Mouse (Mus musculus): ENCODE data around the gene Phlda1.
"Not testable (repeated sequence)": the region's sequence is repeated elsewhere in the genome, so short reads cannot be mapped to it uniquely, and the experiment has no call there.

The Phlda1 gene

DNA sequence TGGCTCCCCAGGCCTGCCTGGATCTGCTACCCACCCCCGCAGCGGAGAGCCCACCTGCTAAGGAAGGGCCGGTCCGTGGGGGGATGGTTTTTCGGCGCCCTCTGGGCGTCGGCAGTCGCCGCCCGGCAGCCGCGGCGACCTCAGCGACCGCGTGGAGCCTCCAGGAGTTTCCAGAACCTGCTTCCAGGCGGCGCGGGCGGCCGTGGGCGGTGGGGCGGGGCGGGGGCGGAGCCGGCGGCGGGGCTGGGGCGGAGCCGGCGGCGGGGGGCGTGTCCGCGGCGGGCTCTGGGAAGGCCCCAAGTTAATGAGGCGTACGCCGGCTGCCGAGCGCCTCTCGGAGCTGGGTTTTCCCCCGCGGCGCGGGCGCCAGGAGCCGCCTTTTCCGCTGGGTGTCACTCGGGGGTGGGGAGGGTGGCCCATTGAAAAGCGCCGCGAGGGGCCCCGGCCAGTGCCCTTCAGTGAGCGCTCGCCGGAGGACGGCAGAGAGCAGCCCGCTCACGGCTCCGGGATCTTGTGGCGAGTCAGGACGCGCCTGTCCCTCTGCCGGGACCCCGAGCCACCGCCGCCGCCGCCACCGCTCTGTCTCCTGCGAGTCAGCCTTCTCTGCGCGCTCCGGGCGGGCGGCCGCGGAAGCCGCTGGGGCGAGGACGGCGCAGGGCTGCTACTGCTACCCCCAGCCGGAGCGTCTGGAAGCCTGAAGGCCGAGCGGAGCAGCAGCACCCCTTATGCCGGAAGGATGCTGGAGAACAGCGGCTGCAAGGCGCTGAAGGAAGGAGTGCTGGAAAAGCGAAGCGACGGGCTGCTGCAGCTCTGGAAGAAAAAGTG, at the start of gene Phlda1:
Phlda1 (plus strand) TSS at position 186 of the 825 bp plus-strand sequence.
- DNase-seq (ENCODE audit: low read depth, low spot score): peak; percentile 83

DNA sequence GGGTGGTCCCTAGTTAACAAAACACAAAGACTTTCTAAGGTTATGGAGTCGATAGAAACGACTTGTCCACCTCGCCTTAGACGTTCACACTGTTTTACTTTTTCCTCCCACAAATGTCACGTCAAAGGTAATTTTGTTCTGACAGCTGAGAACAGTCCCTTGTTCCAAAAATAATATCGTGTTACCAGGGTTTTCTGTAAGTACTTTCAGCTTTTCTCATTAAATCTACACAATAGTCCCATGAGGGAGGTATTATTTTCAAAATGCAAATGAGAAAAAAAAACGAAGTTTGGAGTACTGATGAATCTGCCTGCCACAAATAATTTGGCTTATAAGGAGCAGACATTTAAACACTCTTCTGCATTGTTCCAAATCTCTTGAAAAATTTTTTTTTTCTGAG, 48.0 kb upstream of the Phlda1 start:
- no peak for DNase-seq (ENCODE audit: low read depth, low spot score)

DNA sequence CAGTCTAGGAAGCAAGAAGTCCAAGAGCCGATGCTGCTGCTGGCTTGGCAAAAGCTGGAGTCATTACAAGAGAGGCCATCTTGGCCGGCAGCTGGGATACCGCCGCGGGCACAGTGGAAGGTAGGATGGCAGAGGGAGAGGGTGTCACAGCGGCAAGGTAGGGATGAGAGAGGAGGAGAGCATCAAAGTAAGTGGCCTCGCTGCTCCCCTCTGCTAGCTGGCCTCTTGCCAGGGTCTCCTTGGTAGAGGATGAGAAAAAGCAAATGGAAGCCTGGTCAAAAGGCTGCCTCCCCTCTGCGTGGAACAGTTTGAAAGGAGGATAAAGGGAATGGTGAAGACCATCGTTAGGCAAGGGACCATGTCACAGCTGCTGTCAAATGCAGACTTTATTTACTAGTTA, 47.0 kb upstream of the Phlda1 start:
- DNase-seq (ENCODE audit: low read depth, low spot score): no peak

DNA sequence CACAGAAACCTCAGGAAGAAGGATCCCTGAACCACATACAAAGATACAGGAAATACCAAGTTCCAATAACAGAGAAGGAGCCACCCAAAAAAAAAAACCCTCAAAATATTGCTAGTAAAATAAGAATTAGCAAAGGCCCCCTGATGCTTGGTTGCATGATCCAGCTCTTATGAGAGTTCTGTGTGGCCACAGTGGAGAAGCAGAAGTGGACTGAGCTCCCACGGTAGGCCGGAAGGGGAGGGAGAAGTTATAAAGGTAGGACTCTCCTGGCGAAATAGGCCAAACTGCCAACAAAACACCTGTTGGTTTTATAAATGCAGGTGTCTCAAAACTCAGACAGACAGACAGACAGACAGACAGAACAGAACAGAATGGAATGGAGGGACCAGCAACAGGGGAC, 46.2 kb upstream of the Phlda1 start:
- DNase-seq (ENCODE audit: low read depth, low spot score): no peak

DNA sequence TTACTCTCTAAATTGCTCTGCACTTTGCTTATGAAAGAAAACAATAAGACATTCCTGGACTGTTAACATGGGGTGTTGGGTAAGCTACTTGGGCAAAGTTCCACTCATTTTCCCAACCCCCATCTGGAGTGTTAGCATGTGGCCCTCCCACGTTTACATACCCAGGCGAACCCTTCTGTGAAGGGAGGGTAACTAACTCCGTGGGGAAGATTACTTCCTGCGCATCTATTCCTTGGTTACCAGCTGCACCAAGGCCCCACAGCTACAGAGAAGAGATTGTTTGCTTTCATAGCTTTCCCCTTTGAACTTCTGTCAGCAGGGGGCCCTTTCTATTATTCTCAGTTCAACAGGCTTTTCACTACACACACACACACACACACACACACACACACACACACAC, 45.7 kb upstream of the Phlda1 start:
- no peak for DNase-seq (ENCODE audit: low read depth, low spot score)

DNA sequence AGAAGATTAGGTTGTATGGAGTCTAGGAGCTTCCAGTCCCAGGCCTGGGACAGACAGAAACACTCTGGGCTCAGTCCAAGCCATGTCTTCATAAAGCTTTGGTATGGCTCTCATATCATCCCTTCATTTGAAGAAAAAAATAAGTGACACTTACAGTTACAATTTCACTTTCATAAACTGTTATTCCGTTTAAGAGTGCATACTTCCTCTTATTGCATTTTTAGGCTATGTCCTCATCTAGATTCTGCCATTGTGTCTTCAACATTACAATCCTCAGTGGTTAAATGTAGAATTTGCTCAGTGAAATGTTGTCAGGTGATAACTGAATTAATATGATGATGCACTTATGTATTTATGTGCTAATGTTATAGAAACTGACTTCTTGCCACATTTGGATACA, 41.3 kb upstream of the Phlda1 start:
- DNase-seq (ENCODE audit: low read depth, low spot score): no peak

DNA sequence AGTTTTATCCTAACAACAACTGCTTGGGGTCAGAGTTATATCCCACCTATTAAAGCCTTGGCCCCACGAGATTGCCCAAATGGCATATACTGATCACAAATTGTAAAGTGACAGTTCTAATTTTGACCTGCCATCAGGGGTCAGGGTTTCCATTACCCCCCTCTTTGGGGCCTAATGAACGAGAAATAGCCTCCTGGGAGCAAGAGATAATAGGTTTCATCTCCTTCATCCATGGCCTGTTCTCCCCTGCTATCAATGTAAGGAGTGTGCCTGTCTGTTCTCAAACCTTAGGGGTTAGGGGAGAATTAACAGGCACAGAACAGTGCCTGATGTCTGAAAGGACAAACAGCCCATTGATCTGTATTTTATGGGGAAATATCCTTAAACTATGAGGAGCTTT, 40.7 kb upstream of the Phlda1 start:
- no peak for DNase-seq (ENCODE audit: low read depth, low spot score)

DNA sequence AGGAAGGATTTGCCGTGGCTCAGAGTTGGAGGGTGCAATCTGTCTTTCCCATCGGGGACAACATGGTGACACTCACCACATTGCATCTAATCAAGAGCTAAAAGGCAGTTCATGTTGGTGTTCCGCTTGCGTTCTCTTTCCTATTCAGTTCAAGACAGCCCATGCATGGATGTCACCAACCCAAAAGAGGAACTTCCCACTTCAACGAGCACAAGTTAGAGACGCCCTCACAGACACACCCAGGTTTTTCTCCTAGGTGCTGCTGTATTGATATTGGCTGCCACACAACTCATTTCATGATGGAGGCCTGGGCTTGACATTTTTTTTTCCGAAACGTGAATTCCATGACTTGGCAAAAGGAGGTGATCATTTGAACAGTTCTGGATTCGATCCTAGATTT, 34.9 kb upstream of the Phlda1 start:
- no peak for DNase-seq (ENCODE audit: low read depth, low spot score)

DNA sequence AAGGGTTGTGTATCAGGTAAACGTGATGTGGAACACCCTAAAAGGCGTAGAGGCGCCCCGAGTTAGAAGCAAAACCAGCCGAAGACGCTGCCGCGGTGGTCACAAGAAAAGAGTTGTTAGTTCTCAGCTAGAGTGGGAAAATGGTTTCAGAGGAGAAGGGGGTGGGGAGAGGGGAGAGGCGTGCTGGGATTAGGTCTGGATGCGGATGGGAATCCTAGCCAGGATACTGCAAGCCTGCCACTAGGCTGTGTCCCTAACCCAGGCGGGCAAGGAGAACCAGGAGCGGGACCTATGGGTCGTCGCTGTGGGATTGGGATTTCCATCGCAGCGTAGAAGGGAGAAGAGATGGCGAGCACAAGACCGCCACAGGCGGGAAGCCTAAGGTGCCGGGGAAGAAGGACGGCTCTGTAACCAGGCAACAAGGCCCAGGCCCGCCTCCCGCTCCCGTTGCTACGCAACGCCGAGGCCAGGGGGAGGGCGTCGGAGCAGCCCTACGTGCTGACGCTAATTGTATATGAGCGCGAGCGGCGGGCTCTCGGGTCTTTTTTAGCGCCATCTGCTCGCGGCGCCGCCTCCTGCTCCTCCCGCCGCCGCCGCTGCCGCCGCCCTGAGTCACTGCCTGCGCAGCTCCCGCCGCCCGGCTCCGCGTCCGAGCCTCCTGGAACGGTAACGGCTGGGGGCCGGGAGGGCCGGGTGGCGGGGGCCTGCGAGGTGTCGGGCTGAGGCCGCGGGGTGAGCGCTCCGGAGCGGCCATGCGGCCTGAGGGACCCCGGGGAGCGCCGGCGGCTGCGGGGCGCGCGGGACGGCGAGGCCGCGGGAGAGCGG, 33.2 kb upstream of the Phlda1 start, which contains the start of gene Nap1l1:
Nap1l1 (plus strand) TSS at position 538 of the 825 bp plus-strand sequence.
- peak; percentile 97 for DNase-seq (ENCODE audit: low read depth, low spot score)

DNA sequence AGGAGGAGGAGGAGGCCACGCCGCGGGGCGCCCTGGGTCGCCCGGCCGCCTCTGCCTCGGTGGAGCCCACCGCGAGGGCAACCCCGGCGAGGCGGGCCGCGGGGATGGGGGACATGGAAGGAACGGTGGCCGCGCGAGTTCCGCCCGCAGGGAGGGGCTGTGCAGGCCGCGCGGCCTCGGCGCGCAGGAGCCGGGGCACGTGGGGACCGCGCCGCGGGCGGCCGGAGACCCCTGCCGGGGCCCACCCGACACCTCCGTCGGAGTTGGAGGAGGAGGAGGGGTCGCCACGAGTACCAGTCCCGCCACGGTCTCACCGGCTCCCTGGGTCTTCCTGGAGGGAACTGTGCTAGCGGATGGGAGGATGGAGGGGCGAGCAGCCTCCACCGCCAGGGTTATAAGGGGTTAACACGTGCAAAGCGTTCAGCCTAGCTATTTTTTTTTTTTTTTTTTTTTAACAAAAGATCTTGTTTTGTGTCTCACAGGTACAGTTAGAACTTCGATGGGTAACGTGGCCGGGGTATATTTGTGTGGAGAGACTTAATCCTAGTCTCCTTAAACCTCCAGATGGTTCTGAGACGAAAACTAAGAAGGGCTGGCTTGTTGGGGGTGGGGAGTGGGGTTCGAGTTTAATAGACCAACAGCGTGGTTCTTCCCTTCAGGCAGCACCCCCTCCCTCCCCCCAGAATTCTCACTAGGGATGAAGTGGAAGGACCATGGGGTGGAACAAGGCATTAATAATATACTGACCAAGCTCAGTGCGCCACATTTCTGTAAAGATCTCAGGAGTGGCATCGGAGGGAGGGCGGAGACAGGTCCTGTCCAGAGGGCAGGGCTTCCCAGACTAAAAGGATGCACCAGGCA, 32.3 kb upstream of the Phlda1 start:
- peak; percentile 70 for DNase-seq (ENCODE audit: low read depth, low spot score)

DNA sequence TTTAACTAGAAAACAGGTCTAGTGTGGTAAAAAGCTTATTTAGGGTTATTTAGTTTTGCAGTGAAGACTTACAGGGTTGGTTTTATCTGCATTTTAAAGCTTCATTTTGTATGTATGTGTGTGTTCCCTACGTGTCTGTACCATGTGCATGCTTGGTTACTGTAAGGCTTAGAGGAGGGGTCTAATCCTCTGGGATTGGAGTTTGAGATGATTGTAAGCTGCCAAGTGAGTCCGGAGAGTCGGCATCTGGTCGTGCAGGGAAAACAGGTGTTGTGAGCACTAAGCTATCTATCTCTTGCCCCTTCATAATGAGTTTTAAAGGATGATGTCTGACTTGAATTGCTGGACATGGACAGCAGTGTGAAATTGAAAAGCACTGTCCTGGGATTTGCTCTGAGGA, 29.8 kb upstream of the Phlda1 start:
- DNase-seq (ENCODE audit: low read depth, low spot score): no peak

DNA sequence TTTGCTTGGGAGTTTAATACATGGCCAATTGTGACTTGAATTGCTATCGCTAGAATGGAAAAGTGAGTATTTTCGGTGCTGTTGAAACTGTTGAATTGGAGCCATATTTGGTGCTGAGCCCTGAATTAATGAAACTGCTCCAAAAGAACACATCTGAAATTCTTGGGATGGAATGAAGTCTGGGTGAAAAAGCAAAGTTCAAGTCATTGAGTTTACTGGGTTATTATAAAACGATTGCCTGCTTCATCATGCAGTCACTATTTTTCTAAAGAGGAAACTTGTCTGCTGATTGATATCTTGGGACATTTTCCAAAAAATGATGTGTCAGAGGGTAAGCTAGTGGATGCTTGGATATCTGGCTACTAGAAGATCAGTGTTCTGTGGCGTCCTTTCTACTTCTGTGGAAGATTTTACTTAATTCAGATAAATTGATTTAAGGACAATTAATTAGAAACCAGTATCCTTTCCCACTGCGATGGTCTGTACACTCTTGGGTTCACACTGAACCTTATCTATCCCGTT, 29.0 kb upstream of the Phlda1 start:
- no peak for DNase-seq (ENCODE audit: low read depth, low spot score)

DNA sequence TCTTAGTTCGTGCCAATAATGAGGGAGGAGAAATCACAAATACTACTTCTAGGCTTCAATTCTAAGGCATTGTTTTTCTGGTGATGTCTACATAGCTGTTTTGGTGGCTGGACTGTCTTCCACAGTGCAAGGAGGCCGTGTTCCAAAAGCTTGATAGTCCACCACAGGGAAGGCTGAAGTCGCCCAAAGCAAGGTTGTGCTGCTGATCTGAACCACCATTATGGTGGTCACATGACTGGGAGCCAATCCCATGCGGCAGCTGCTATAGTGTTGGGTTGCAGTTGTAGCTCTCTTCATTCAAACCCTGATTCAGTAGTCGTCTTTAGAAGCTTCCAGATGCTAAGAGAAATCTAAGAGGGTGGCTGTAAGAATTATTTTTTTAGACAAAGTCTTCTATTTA, 26.5 kb upstream of the Phlda1 start:
- DNase-seq (ENCODE audit: low read depth, low spot score): no peak

DNA sequence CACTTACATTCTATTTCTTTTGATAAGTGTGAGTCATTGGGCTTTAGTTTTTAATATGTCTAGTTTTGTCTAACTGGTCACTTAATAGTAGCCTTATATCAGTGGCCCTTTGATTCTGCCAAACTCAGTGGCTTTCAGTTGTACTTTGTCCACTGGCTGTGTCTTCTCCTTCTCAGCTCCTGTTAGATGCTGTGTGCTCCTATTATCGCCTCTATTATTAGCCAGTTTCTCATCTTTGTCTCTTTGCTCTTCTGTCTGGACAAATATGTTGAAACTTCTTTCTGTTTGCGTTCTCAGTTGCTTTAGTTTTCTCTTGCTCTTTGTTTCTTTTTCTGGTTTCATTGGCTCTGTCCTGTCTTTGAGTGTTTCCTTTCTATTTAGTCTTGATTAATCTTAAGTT, 23.4 kb upstream of the Phlda1 start:
- DNase-seq (ENCODE audit: low read depth, low spot score): no peak

DNA sequence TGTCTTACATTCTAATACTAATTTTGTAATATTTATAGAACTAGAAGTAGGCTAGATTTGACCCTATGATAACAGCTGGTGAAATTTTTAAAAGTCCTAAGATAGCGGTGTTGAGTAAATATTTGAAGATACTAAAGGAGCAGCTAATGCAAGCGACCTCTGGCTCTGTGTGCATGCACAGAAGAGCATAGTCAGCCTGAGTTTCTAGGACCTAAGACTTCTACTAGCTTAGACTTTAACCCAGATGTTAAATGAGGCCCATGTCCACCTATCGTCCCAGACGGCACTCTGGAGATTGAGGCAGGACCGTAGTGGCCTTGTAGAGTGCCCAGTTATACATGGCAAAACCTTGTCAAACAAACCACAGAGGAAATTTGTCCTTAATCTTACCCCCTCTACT, 22.0 kb upstream of the Phlda1 start:
- DNase-seq (ENCODE audit: low read depth, low spot score): no peak

DNA sequence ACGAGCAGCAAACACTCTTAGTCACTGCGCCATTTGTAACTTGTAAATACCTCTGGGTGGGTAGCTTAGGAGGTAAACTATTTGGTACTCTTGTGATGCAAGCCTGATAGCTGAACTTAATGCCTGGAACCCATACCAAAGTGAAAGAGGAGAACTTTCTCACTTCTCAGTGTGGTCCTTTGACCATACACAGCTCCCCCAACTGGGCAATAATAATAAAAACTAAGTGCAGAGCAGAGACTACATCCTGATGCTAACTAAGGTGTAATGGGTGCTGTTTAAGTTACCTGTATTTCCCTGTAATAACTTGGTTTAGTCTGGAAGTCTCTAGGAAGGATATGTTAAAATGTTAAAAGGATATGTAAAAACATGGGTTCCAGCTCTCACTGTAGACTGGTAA, 17.3 kb upstream of the Phlda1 start:
- no peak for DNase-seq (ENCODE audit: low read depth, low spot score)

DNA sequence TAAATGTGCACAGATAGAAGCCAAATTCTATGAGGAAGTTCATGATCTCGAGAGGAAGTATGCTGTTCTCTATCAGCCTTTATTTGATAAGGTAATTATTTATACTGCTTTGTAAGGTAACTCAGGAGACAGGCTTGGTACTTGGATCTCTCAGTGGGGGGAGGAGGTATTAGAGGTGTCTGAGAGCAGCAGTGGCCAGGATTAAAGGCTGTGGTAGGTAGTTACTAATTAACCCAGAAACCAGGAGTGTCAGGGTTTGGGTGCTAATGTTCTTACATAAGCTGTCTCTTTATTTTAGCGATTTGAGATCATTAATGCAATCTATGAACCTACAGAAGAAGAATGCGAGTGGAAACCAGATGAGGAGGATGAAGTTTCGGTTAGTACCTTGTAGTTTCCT, 16.0 kb upstream of the Phlda1 start:
- not testable (repeated sequence) for DNase-seq (ENCODE audit: low read depth, low spot score)

DNA sequence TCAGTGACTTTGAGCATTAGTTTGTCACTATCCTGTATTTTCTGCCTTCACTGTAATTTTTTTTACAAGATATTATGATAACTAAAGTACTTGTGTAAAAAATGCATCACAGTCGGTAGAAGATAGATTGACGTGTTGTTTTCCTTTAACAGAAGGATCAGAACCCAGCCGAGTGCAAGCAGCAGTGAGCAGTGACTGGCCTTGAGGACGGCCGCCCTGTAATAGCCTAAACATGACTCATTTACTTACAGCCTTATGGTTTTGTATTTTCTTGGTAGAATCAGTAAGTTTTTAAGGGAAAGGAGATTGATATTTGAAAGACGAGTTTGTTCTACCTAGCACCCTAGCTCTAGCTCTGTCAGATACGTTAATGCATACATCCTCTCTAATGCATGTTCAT, 10.2 kb upstream of the Phlda1 start:
- DNase-seq (ENCODE audit: low read depth, low spot score): no peak

DNA sequence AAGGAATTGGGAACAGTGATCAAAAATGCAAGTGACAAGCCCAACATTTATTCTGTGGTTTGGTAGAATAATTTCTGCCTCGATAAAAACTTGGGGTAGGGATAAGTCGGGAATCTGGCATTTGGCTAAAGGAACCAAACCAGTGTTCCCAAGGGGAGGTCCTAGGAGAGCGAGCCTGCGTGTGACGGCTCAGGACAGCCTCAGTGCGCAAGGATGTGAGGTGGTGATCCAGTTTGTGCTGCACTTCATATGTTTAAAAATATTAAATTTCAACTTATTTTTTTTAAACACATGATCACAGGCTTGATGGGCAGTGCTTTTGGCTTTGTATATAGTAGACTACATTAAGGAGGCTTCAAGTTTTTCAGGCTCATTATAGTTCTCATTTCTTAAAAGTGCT, 6.2 kb upstream of the Phlda1 start:
- no peak for DNase-seq (ENCODE audit: low read depth, low spot score)

DNA sequence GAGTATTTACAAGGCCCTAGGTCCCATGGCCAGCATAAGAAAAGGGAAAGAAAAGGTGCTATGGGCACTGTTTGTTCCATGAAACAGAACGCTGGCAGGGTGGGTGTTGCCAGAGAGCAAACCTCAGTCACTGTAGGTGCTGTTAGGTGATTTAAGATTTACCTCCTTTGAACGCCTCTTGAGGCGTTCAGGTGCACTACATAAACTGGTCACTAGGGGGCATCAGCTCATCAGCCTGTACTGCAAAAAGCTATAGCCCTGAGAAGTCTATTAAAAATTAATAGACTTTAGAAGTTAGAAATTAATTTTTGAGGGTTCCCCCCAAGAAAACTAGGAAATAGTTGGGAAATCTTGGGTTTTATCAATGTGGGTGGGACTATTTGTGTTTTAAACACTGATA, 3.0 kb upstream of the Phlda1 start:
- DNase-seq (ENCODE audit: low read depth, low spot score): peak; percentile 82

DNA sequence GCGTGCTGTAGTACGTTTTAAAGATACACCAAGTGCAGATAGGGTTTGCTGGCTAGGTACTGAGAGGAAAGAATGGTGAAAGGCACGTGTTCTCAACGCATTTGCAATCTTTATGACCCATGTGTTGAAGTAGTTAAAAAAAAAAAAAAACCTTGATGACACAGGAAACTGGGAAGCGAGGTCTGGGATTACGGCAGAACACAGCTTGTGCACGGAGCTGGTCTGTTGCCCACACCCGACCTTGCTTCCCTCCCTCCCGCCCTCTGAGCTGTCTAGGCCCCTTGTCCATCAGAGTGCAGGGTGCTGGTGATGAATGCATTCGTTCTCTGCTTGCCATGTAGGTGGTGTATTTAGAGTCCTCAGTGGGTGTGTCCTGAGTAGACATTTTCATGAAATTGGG, 2.4 kb upstream of the Phlda1 start:
- DNase-seq (ENCODE audit: low read depth, low spot score): no peak

DNA sequence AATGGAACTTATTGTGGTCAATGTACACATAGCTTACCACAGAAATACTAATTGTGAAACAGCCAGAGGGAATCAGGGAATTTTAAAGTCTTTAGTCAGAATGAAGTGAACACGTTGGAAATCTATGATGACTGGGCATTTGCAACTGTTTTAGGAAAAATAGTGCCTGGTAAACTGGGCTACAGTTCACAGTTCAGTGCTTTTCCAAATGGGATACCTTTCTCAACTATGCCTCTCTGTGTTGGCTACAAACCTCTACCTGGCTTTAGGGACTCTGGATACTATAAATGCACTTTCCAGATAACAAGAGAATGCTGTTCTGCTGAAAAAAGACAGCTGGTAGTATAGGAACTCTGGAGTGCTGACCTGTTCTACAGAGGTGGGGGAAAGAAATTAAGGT, 1.5 kb upstream of the Phlda1 start:
- DNase-seq (ENCODE audit: low read depth, low spot score): no peak
